Mouse (Mus musculus): ENCODE measurements around the gene Olfr678. TPM values are rescaled to one million over a fixed set of nuclear protein-coding genes. Genes with fewer than 3 reads are reported as not detected.
A peak's percentile ranks its signal among the peaks of the same experiment; 100 is the strongest.
"Not testable (repeated sequence)": the region's sequence is repeated elsewhere in the genome, so short reads cannot be mapped to it uniquely, and the experiment has no call there.

The Olfr678 gene
- not detected in 2 replicates for polyA plus RNA-seq (2015; fragmentation: Nextera tagmentation; extraction: Ambion mirVana)

DNA sequence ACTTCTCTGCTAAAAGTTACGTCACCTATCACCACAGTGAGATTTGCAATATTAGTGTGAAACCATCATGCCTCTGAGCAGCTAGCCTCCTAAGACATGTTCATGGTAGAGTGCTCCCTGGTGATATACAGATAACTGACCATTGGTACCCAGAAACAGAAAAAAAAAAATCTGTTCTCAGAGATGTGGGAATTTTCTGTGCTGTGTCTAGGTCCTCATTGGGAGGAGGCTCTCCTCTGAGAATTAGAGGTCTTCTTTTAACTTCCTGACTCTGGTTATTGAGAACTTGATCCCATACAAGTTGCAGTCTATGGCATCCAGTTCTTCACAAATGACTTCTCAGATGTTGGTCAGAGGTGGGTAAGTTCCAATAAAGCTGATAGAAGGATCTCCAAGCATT is at the start of gene Olfr678:
TSS of gene Olfr678 (plus strand) at position 301 of the 400 bp plus-strand sequence.
- 80% methylated on average over 1 of the region's 1 CpGs for WGBS

DNA sequence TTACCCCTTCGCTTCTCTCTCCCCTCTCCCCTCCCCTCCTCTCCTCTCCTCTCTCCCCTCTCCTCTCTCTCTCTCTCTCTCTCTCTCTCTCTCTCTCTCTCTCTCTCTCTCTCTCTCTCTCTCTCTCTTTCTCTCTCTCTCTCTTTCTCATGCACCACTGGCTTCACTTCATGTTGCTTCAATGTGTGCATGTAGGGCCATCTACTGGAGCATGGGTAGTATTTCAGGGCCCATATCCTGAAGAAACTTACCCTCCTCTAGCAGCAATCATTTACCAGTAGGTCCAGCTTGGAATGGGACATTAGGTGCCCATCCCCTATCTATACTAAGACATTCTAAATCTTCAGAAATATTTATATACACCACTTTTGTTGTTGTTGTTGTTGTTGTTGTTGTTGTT is 41.7 kb upstream of the Olfr678 start:
- H3K4me3 ChIP-seq (ENCODE audit: low read depth, low read length) = no peak overlapping the region
- no peaks in the 10 kb centered on the region for H3K36me3 ChIP-seq (ENCODE audit: insufficient read depth, low read length)
- ATAC-seq = no peak
- 67% methylated on average over 1 of the region's 1 CpGs for WGBS
- no peaks in the 10 kb centered on the region for H3K4me1 ChIP-seq (ENCODE audit: insufficient read depth, low read depth, low read length)
- 0 out of 2 replicates have a peak, but pooled peaks have one; percentile 3 for TF ChIP-seq CTCF (IDR thresholded peaks at IDR 0.05)
- no peak for TF ChIP-seq EP300 (IDR thresholded peaks at IDR 0.05)
- H3K27ac ChIP-seq (ENCODE audit: low read length) = no peak overlapping the region
- H3K9ac ChIP-seq (replicated peaks; ENCODE audit: low read depth) = no peak overlapping the region
- no peaks in the 10 kb centered on the region for H3K27me3 ChIP-seq (replicated peaks; ENCODE audit: insufficient read depth, low read length)
- H3K4me2 ChIP-seq (replicated peaks; ENCODE audit: low read depth, low read length) = no peak overlapping the region
- no peak for DNase-seq (ENCODE audit: low spot score)
- H3K9me3 ChIP-seq (ENCODE audit: low read length) = no peaks in the 10 kb centered on the region

More for the DNA sequence above, at the start of gene Olfr678:
- no peak within 1 kb of the TSS for H3K4me3 ChIP-seq (ENCODE audit: low read depth, low read length)
- H3K4me2 ChIP-seq (replicated peaks; ENCODE audit: low read depth, low read length) = no peak within 1 kb of the TSS
- H3K27me3 ChIP-seq (replicated peaks; ENCODE audit: insufficient read depth, low read length) = no peaks in the 10 kb centered on the region
- ATAC-seq = no peak
- H3K36me3 ChIP-seq (ENCODE audit: insufficient read depth, low read length) = no peaks in the 10 kb centered on the region
- H3K9ac ChIP-seq (replicated peaks; ENCODE audit: low read depth) = no peak within 1 kb of the TSS
- TF ChIP-seq EP300 (IDR thresholded peaks at IDR 0.05) (no peak), CTCF (IDR thresholded peaks at IDR 0.05) (no peak)
- H3K27ac ChIP-seq (ENCODE audit: low read length) = no peak within 1 kb of the TSS
- H3K9me3 ChIP-seq (ENCODE audit: low read length) = no peaks in the 10 kb centered on the region
- no peaks in the 10 kb centered on the region for H3K4me1 ChIP-seq (ENCODE audit: insufficient read depth, low read depth, low read length)
- DNase-seq (ENCODE audit: low spot score) = no peak

DNA sequence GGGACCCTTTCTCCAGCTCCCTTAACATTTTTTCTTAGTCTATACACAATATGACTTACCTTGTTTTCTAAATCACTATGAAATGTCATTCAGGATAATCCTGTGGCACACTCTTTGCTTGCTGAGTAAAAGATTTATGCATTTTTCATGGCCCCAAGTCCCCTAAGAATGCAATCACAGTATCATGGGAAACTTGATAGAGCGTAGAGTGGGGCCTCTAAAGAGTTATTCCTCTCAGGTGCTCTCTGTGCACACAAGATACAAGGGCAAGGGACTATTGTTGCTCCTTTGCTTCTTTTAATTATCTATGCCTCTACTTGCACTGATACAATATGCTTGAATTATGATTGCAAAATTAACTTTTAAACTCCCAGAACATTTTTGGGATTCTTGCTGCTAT is 35.9 kb upstream of the Olfr678 start, which contains the start of gene Olfr675:
TSS of gene Olfr675 (minus strand) at position 101 of the 400 bp plus-strand sequence.
- Histone ChIP-seq H3K4me3 (ENCODE audit: low read depth, low read length) (no peak within 1 kb of the TSS), H3K36me3 (ENCODE audit: insufficient read depth, low read length) (no peaks in the 10 kb centered on the region), H3K9me3 (ENCODE audit: low read length) (no peaks in the 10 kb centered on the region), H3K4me1 (ENCODE audit: insufficient read depth, low read depth, low read length) (no peaks in the 10 kb centered on the region), H3K27ac (ENCODE audit: low read length) (no peak within 1 kb of the TSS), H3K27me3 (replicated peaks; ENCODE audit: insufficient read depth, low read length) (no peaks in the 10 kb centered on the region), H3K9ac (replicated peaks; ENCODE audit: low read depth) (no peak within 1 kb of the TSS), H3K4me2 (replicated peaks; ENCODE audit: low read depth, low read length) (no peak within 1 kb of the TSS)
- TF ChIP-seq EP300 (IDR thresholded peaks at IDR 0.05) (no peak), CTCF (IDR thresholded peaks at IDR 0.05) (no peak)
- WGBS = 76% methylated on average over 1 of the region's 1 CpGs
- ATAC-seq (no peak), DNase-seq (ENCODE audit: low spot score) (no peak)

DNA sequence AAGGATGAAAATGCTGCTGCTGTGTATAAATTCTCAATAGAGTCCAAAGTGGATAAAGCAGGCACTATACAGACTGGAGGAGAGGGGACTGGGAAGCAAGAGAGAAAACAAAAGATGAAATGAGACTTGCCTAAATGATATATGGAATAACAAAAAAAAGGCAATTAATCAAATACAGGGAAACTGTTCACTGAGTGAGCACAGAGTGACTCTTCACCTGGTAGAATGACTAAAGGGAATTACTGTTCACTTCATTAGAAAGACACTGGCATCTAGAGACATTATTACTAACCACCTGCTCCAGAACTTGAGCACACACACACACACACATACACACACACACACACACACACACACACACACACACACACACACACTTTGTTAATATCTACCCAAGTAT is 31.9 kb upstream of the Olfr678 start, which contains the start of gene Olfr676:
TSS of gene Olfr676 (plus strand) at position 301 of the 400 bp plus-strand sequence.
- no peak for DNase-seq (ENCODE audit: low spot score)
- Histone ChIP-seq H3K36me3 (ENCODE audit: insufficient read depth, low read length) (no peaks in the 10 kb centered on the region), H3K9me3 (ENCODE audit: low read length) (no peaks in the 10 kb centered on the region), H3K4me3 (ENCODE audit: low read depth, low read length) (no peak within 1 kb of the TSS), H3K27ac (ENCODE audit: low read length) (no peak within 1 kb of the TSS), H3K4me1 (ENCODE audit: insufficient read depth, low read depth, low read length) (no peaks in the 10 kb centered on the region), H3K4me2 (replicated peaks; ENCODE audit: low read depth, low read length) (no peak within 1 kb of the TSS), H3K9ac (replicated peaks; ENCODE audit: low read depth) (no peak within 1 kb of the TSS), H3K27me3 (replicated peaks; ENCODE audit: insufficient read depth, low read length) (no peaks in the 10 kb centered on the region)
- TF ChIP-seq CTCF (IDR thresholded peaks at IDR 0.05) = no peak
- TF ChIP-seq EP300 (IDR thresholded peaks at IDR 0.05) = no peak
- ATAC-seq = no peak

DNA sequence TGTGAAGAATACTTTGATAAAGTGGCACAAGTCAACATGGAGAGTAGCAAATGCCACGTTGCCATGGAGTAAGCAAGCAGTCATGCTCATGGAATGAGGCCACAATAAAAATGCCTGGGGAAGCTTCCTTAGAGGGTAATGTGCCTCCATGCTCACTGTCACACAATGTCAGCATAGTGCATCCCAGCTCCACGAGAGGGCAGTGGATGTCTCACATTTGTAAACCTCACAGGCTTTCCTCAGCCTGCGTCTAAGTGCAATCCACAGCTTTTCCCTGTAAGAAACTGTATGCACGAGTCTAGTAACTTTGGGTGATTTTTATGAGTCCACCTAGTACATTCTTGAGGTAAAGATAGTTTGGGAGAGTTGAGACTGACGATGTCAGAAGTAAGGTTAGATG is 30.4 kb upstream of the Olfr678 start:
- not testable (repeated sequence) for H3K36me3 ChIP-seq (ENCODE audit: insufficient read depth, low read length); H3K4me1 ChIP-seq (ENCODE audit: insufficient read depth, low read depth, low read length); H3K27me3 ChIP-seq (replicated peaks; ENCODE audit: insufficient read depth, low read length); H3K27ac ChIP-seq (ENCODE audit: low read length); H3K4me3 ChIP-seq (ENCODE audit: low read depth, low read length); DNase-seq (ENCODE audit: low spot score); H3K9ac ChIP-seq (replicated peaks; ENCODE audit: low read depth); H3K9me3 ChIP-seq (ENCODE audit: low read length); H3K4me2 ChIP-seq (replicated peaks; ENCODE audit: low read depth, low read length); ATAC-seq
- 51% methylated on average over 5 of the region's 5 CpGs for WGBS

DNA sequence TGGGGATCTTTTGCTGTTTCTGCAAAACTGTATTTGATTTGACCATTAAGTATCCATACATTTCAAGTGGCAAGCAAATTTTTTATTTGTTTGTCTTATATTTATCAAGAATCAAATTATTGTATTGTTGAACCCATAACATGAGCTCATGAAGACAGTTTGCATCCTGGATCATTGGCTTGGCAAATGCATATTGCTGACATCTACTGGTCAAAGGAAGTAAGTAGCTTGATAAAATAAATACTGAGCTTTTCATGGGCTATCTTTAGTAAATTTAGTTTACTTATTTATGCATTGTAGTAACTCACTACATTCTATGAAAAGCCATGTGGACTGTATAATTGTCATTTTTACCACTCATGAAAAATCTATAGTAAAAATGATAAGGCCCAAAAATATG is 5.3 kb upstream of the Olfr678 start:
- Histone ChIP-seq H3K27ac (ENCODE audit: low read length) (no peak overlapping the region), H3K4me3 (ENCODE audit: low read depth, low read length) (no peak overlapping the region), H3K9ac (replicated peaks; ENCODE audit: low read depth) (no peak overlapping the region), H3K36me3 (ENCODE audit: insufficient read depth, low read length) (no peaks in the 10 kb centered on the region), H3K9me3 (ENCODE audit: low read length) (no peaks in the 10 kb centered on the region), H3K4me2 (replicated peaks; ENCODE audit: low read depth, low read length) (no peak overlapping the region), H3K4me1 (ENCODE audit: insufficient read depth, low read depth, low read length) (no peaks in the 10 kb centered on the region), H3K27me3 (replicated peaks; ENCODE audit: insufficient read depth, low read length) (no peaks in the 10 kb centered on the region)
- DNase-seq (ENCODE audit: low spot score) (no peak), ATAC-seq (no peak)
- TF ChIP-seq EP300 (IDR thresholded peaks at IDR 0.05) = no peak
- no peak for TF ChIP-seq CTCF (IDR thresholded peaks at IDR 0.05)

DNA sequence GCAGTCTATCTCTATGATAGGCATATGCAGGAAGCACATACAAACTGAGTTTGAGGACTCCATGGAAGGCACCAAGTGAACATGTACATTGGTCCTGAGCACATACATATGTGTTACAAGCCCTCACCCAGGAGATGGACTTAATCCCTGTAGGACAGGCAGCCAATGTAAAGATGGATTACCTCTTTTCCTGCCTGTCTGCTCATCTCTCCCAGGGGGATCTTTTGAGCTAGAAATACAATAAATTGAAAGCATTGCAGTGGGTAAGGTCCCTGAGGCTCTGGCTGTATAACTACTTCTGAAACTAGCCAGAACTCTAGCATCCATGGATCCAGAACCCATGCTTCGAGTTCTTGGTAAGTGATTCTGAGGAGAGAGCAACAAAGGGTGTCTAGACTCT is 16.6 kb downstream of the Olfr678 start, which contains the start of gene Olfr679:
TSS of gene Olfr679 (plus strand) at position 301 of the 400 bp plus-strand sequence.
- WGBS = 26% methylated on average over 1 of the region's 1 CpGs
- ATAC-seq (no peak), DNase-seq (ENCODE audit: low spot score) (no peak)
- no peaks in the 10 kb centered on the region for H3K4me1 ChIP-seq (ENCODE audit: insufficient read depth, low read depth, low read length)
- TF ChIP-seq CTCF (IDR thresholded peaks at IDR 0.05) (no peak), EP300 (IDR thresholded peaks at IDR 0.05) (no peak)
- H3K27me3 ChIP-seq (replicated peaks; ENCODE audit: insufficient read depth, low read length) = no peaks in the 10 kb centered on the region
- no peaks in the 10 kb centered on the region for H3K36me3 ChIP-seq (ENCODE audit: insufficient read depth, low read length)
- no peaks in the 10 kb centered on the region for H3K9me3 ChIP-seq (ENCODE audit: low read length)
- H3K27ac ChIP-seq (ENCODE audit: low read length) = no peak within 1 kb of the TSS
- H3K4me2 ChIP-seq (replicated peaks; ENCODE audit: low read depth, low read length) = no peak within 1 kb of the TSS
- no peak within 1 kb of the TSS for H3K9ac ChIP-seq (replicated peaks; ENCODE audit: low read depth)
- H3K4me3 ChIP-seq (ENCODE audit: low read depth, low read length) = no peak within 1 kb of the TSS

DNA sequence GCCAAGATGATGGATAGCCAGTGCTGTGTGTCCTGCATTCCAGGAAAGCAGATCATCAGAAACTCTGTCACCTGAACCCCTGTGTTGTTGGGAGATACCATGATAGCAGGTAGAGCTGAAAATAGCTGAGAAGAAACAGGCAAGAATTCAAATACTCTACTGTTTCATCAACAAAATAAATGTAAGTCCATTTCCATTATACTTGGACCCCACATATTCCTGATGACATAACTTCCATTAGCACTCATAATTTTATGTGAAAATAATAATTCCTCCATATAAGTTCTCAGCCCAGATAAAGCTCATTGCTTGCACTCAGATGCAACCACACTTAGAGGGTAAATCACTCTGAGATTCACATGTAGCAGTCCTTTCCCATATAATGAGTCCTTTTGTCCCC is 28.4 kb downstream of the Olfr678 start, which contains the start of gene Olfr680-ps1:
TSS of gene Olfr680-ps1 (minus strand) at position 101 of the 400 bp plus-strand sequence.
- H3K4me2 ChIP-seq (replicated peaks; ENCODE audit: low read depth, low read length); H3K27me3 ChIP-seq (replicated peaks; ENCODE audit: insufficient read depth, low read length); H3K36me3 ChIP-seq (ENCODE audit: insufficient read depth, low read length); ATAC-seq; H3K27ac ChIP-seq (ENCODE audit: low read length); H3K4me1 ChIP-seq (ENCODE audit: insufficient read depth, low read depth, low read length); H3K9ac ChIP-seq (replicated peaks; ENCODE audit: low read depth); H3K4me3 ChIP-seq (ENCODE audit: low read depth, low read length); DNase-seq (ENCODE audit: low spot score); H3K9me3 ChIP-seq (ENCODE audit: low read length): not testable (repeated sequence)

Measured in lung, postnatal 0 days (tissue).